Mouse (Mus musculus) neutrophil, adult 65 days (primary cell): ENCODE results near the gene Gm21366. TPM values are rescaled to one million over a fixed set of nuclear protein-coding genes. Genes with fewer than 3 reads are reported as not detected.

Source experiments
- total RNA-seq: library from RNA; stranded (reverse); gene quantifications from 2 replicates; pipeline ENCODE4 v1.2.4, GENCODE M21; 2023

Gene Gm21366
- total RNA-seq, result not detected in 2 replicates

GRCm38 (mm10) chrY:22861156-22861555, at the start of gene Gm21366:
Gene Gm21366, minus strand, starts transcription at chrY:22861256.

